Mouse (Mus musculus): ENCODE measurements at regions not wholly inside any gene's neighbourhood (a gene's known extent, or its start where the extent isn't known, plus 50 kb on each side); places are given as distances from the start of the nearest gene placed in this dataset.

DNA sequence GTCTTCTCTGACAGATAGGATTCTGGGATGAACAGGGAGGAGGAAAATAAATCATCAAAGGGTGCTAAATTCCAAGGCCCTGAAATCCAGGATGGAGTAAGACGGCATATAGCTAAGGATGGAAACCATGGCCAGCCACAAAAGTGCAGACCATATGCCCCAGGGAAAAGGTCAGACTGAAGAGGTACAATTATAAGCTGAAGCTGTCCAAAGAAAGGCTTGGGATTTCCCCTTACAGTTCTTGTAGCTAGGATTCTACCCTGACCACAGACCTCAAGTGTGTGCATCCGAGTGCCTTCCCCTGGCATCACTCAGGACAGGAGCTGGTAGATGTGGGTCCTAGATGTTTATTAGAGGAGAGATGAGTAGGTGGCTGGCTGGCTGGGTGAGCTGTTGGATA is 86.0 kb upstream of the Cpeb2 start:
- Histone ChIP-seq H3K9ac (no peak overlapping the region), H3K4me2 (no peak overlapping the region), H3K4me1 (replicated peaks) (no peaks in the 10 kb centered on the region), H3K27me3 (no peaks in the 10 kb centered on the region), H3K36me3 (no peaks in the 10 kb centered on the region), H3K4me3 (replicated peaks) (no peak overlapping the region), H3K27ac (no peak overlapping the region), H3K9me3 (replicated peaks) (no peaks in the 10 kb centered on the region)
- ATAC-seq (ENCODE audit: low read depth) (no peak), DNase-seq (no peak)
- WGBS (ENCODE audit: insufficient replicate concordance): 61% methylated on average over 2 of the region's 2 CpGs

DNA sequence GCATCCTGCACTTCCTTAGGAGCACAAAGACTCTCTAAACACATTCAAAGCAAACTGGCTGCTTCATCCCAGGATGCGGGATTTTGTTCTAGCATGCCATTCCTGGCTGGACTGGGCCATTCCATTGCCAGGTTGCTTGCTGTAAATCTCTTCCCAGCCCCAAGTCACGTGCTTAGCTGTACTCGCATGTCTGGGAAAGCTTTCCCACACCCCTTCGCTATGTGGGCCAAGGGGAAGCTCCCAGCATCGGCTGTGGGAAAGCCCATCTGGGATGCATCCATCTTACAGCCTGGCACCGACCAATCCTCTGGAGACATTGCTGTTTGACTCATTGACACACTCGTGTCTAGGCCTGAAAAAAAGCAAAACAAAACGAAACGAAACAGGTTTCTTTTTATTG is 84.5 kb upstream of the Cpeb2 start:
- Histone ChIP-seq H3K4me3 (replicated peaks) (no peak overlapping the region), H3K9ac (no peak overlapping the region), H3K36me3 (no peaks in the 10 kb centered on the region), H3K9me3 (replicated peaks) (no peaks in the 10 kb centered on the region), H3K4me1 (replicated peaks) (no peaks in the 10 kb centered on the region), H3K4me2 (no peak overlapping the region), H3K27me3 (no peaks in the 10 kb centered on the region), H3K27ac (no peak overlapping the region)
- no peak for ATAC-seq (ENCODE audit: low read depth)
- WGBS (ENCODE audit: insufficient replicate concordance): 62% methylated on average over 9 of the region's 9 CpGs
- DNase-seq: no peak

- H3K36me3 ChIP-seq: no peaks in the 10 kb centered on the region
- WGBS (ENCODE audit: insufficient replicate concordance): 71% methylated on average over 4 of the region's 4 CpGs
- H3K4me1 ChIP-seq (replicated peaks): no peaks in the 10 kb centered on the region
- no peak overlapping the region for H3K4me2 ChIP-seq
- no peaks in the 10 kb centered on the region for H3K9me3 ChIP-seq (replicated peaks)
- H3K27ac ChIP-seq: no peak overlapping the region
- ATAC-seq (ENCODE audit: low read depth) (no peak), DNase-seq (no peak)
- H3K27me3 ChIP-seq: no peaks in the 10 kb centered on the region
- no peak overlapping the region for H3K9ac ChIP-seq
- no peak overlapping the region for H3K4me3 ChIP-seq (replicated peaks)
Observed at GRCm38 (mm10) chr5:43149559-43149958, 83.4 kb upstream of the Cpeb2 start.

- Histone ChIP-seq H3K4me1 (replicated peaks) (no peaks in the 10 kb centered on the region), H3K36me3 (no peaks in the 10 kb centered on the region), H3K27me3 (no peaks in the 10 kb centered on the region), H3K4me3 (replicated peaks) (no peak overlapping the region), H3K9ac (no peak overlapping the region), H3K9me3 (replicated peaks) (no peaks in the 10 kb centered on the region), H3K4me2 (no peak overlapping the region), H3K27ac (no peak overlapping the region)
- 0 out of 2 replicates have a peak, but pooled peaks have one; percentile 23 for ATAC-seq (ENCODE audit: low read depth)
- 55% methylated on average over 3 of the region's 3 CpGs for WGBS (ENCODE audit: insufficient replicate concordance)
- DNase-seq: no peak
Observed at GRCm38 (mm10) chr5:43151099-43151774, 81.7 kb upstream of the Cpeb2 start.

DNA sequence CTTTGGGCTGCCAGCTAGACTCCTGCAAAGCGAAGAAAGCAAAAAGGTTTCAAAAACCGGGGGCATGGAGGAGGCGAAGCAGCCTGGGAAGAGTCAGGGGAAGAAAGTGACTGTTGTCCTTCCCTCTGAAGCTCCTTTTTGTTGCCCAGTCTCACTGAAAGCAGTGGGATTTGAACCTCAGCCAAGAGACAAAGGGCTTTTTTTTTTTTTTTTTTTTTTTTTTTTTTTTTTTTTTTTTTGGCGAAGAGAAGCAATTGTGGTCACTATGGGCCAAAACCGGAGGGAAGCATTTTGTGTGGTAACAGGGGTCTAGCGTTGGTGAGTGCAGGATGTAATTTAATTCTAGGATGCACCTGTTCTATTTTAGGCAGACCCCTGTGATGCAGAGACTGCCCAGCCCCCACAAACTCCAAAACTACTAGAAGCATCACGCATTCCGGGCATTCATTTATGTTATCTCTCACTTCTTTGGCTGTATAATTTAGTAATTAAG is 80.8 kb upstream of the Cpeb2 start:
- 46% methylated on average over 8 of the region's 8 CpGs for WGBS (ENCODE audit: insufficient replicate concordance)
- H3K9ac ChIP-seq: no peak overlapping the region
- no peak overlapping the region for H3K27ac ChIP-seq
- no peak for ATAC-seq (ENCODE audit: low read depth)
- no peak overlapping the region for H3K4me2 ChIP-seq
- no peak for DNase-seq
- no peaks in the 10 kb centered on the region for H3K27me3 ChIP-seq
- no peaks in the 10 kb centered on the region for H3K9me3 ChIP-seq (replicated peaks)
- no peak overlapping the region for H3K4me3 ChIP-seq (replicated peaks)
- H3K36me3 ChIP-seq: no peaks in the 10 kb centered on the region
- no peaks in the 10 kb centered on the region for H3K4me1 ChIP-seq (replicated peaks)

GRCm38 (mm10) chr5:43152881-43153280 is 80.1 kb upstream of the Cpeb2 start:
- Histone ChIP-seq H3K4me2 (no peak overlapping the region), H3K9me3 (replicated peaks) (no peaks in the 10 kb centered on the region), H3K27me3 (no peaks in the 10 kb centered on the region), H3K36me3 (no peaks in the 10 kb centered on the region), H3K4me3 (replicated peaks) (no peak overlapping the region), H3K9ac (no peak overlapping the region), H3K4me1 (replicated peaks) (no peaks in the 10 kb centered on the region), H3K27ac (no peak overlapping the region)
- DNase-seq: no peak
- WGBS (ENCODE audit: insufficient replicate concordance): 53% methylated on average over 1 of the region's 1 CpGs
- ATAC-seq (ENCODE audit: low read depth): no peak

DNA sequence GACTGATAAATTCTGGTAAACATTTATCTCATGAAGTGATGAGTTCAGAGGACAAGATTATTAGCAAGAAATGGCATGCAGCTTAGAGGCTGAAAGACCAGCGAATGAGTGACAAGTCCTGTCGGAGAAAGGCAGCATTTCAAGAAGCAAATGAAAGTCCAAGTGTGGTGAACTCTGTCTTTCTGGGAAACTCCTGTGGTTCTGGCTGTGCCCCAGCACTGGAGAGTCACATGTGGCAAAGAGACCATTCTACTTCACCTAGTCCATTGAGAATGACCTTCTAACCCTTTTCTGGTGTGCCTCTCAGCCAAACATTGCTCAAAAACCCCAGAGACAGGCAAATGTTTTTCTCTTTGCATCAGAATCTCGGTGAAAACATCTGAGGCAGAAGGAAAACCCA is 76.2 kb upstream of the Cpeb2 start:
- Histone ChIP-seq H3K4me3 (replicated peaks) (no peak overlapping the region), H3K36me3 (no peaks in the 10 kb centered on the region), H3K4me1 (replicated peaks) (no peaks in the 10 kb centered on the region), H3K9ac (no peak overlapping the region), H3K9me3 (replicated peaks) (no peaks in the 10 kb centered on the region), H3K27me3 (no peaks in the 10 kb centered on the region), H3K27ac (no peak overlapping the region), H3K4me2 (no peak overlapping the region)
- WGBS (ENCODE audit: insufficient replicate concordance): 65% methylated on average over 3 of the region's 3 CpGs
- ATAC-seq (ENCODE audit: low read depth): no peak
- no peak for DNase-seq

- Histone ChIP-seq H3K27ac (no peak overlapping the region), H3K9ac (no peak overlapping the region), H3K27me3 (no peaks in the 10 kb centered on the region), H3K9me3 (replicated peaks) (no peaks in the 10 kb centered on the region), H3K4me3 (replicated peaks) (no peak overlapping the region), H3K4me2 (no peak overlapping the region), H3K4me1 (replicated peaks) (no peaks in the 10 kb centered on the region), H3K36me3 (no peaks in the 10 kb centered on the region)
- WGBS (ENCODE audit: insufficient replicate concordance): 21% methylated on average over 6 of the region's 6 CpGs
- no peak for DNase-seq
- ATAC-seq (ENCODE audit: low read depth): no peak
Observed at GRCm38 (mm10) chr5:43160140-43160539, 72.8 kb upstream of the Cpeb2 start.

DNA sequence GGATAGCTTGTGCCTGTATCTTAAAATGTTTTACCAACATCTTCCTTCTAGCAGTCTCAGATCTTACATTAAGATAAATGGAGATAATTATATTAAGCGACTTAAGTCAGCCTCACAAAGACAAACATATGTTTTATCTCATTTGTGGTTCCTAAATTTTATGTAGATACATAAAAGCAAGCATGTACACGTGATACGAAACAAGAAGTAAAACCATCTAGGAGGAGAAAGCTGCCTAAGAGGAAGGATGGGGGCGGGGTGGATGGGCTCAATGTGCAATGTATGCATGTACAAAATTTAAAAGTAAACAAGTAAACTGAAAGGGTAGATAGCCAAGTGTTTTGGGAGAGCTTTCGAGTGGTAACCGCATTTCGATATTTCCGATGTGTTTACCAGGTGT is 51.5 kb upstream of the Cpeb2 start:
- H3K9ac ChIP-seq: no peak overlapping the region
- H3K4me3 ChIP-seq (replicated peaks): no peak overlapping the region
- no peaks in the 10 kb centered on the region for H3K4me1 ChIP-seq (replicated peaks)
- no peaks in the 10 kb centered on the region for H3K27me3 ChIP-seq
- no peaks in the 10 kb centered on the region for H3K9me3 ChIP-seq (replicated peaks)
- WGBS (ENCODE audit: insufficient replicate concordance): 74% methylated on average over 8 of the region's 8 CpGs
- no peak overlapping the region for H3K27ac ChIP-seq
- no peaks in the 10 kb centered on the region for H3K36me3 ChIP-seq
- ATAC-seq (ENCODE audit: low read depth): no peak
- no peak for DNase-seq
- H3K4me2 ChIP-seq: no peak overlapping the region
